Mouse (Mus musculus) large intestine, adult 2 months (tissue): ENCODE results near the gene Mafk. TPM values are rescaled to one million over a fixed set of nuclear protein-coding genes. Genes with fewer than 3 reads are reported as not detected.
A peak's percentile ranks its signal among the peaks of the same experiment; 100 is the strongest.
"Not testable (repeated sequence)": the region's sequence is repeated elsewhere in the genome, so short reads cannot be mapped to it uniquely, and the experiment has no call there.

Experiments
- DNase-seq: peaks from one replicate; pipeline ENCODE4 v3.0.0-alpha.2; 2012; ENCODE audit warnings: low read depth, low spot score
- WGBS: fragments of 180-500 bp; shearing (Covaris S2); methylation state at CpG from one replicate; pipeline ENCODE4 v1.1.7; 2018; 5-methylcytosine and 5-hydroxymethylcytosine counted together
- polyA plus RNA-seq: library from polyadenylated mRNA; depleted of rRNA; stranded (reverse); fragments of >200 nt; gene quantifications from 2 replicates; pipeline ENCODE4 v1.2.3, GENCODE M21; 2012; rRNA removed

The Mafk gene
- 30.4 and 33.6 TPM in 2 replicates for polyA plus RNA-seq

GRCm38 (mm10) chr5:139791227-139792158 is at the start of gene Mafk:
Mafk (plus strand) TSS chr5:139791513.
- DNase-seq = no peak
- WGBS = under 1% methylated on average over 92 of the region's 92 CpGs

GRCm38 (mm10) chr5:139742640-139743039 is 48.7 kb upstream of the Mafk start:
- WGBS = 22% methylated on average over 3 of the region's 3 CpGs
- DNase-seq = not testable (repeated sequence)

GRCm38 (mm10) chr5:139745771-139746170 is 45.5 kb upstream of the Mafk start:
- no peak for DNase-seq
- WGBS = 1% methylated on average over 3 of the region's 3 CpGs

- WGBS = 53% methylated on average over 16 of the region's 16 CpGs
- DNase-seq = no peak
These were observed 41.7 kb upstream of the Mafk start for GRCm38 (mm10) chr5:139749413-139750125.

GRCm38 (mm10) chr5:139750535-139750934 is 40.8 kb upstream of the Mafk start:
- no peak for DNase-seq

- WGBS = 23% methylated on average over 12 of the region's 12 CpGs
- no peak for DNase-seq
These were observed 36.6 kb upstream of the Mafk start for GRCm38 (mm10) chr5:139754753-139755152.

GRCm38 (mm10) chr5:139756135-139756534 is 35.2 kb upstream of the Mafk start:
- DNase-seq = no peak
- 84% methylated on average over 12 of the region's 12 CpGs for WGBS

- 98% methylated on average over 2 of the region's 2 CpGs for WGBS
- no peak for DNase-seq
These were observed 34.7 kb upstream of the Mafk start for GRCm38 (mm10) chr5:139756586-139756985.

- WGBS = 88% methylated on average over 16 of the region's 16 CpGs
- DNase-seq = no peak
These were observed 33.2 kb upstream of the Mafk start for GRCm38 (mm10) chr5:139758096-139758495.

GRCm38 (mm10) chr5:139764296-139764695 is 27.0 kb upstream of the Mafk start:
- WGBS = 77% methylated on average over 11 of the region's 11 CpGs
- no peak for DNase-seq

GRCm38 (mm10) chr5:139768216-139768615 is 23.1 kb upstream of the Mafk start:
- no peak for DNase-seq
- WGBS = 95% methylated on average over 8 of the region's 8 CpGs

GRCm38 (mm10) chr5:139775216-139775926 is 15.9 kb upstream of the Mafk start, which contains the start of gene Ints1:
Ints1 (minus strand) TSS chr5:139775674.
- DNase-seq = peak; percentile 94
- WGBS = under 1% methylated on average over 55 of the region's 55 CpGs

- 72% methylated on average over 5 of the region's 5 CpGs for WGBS
- no peak for DNase-seq
These were observed 14.3 kb upstream of the Mafk start for GRCm38 (mm10) chr5:139776966-139777365.

- 74% methylated on average over 8 of the region's 8 CpGs for WGBS
- no peak for DNase-seq
These were observed 9.9 kb upstream of the Mafk start for GRCm38 (mm10) chr5:139781406-139781805.

- WGBS = 49% methylated on average over 4 of the region's 4 CpGs
- no peak for DNase-seq
These were observed 1.8 kb upstream of the Mafk start for GRCm38 (mm10) chr5:139789466-139789865.

GRCm38 (mm10) chr5:139792159-139792775 is 954 bp downstream of the Mafk start:
- 5% methylated on average over 11 of the region's 11 CpGs for WGBS
- DNase-seq = no peak

- DNase-seq = no peak
- WGBS = 5% methylated on average over 3 of the region's 3 CpGs
These were observed 1.6 kb downstream of the Mafk start for GRCm38 (mm10) chr5:139792966-139793337.

GRCm38 (mm10) chr5:139793338-139794089 is 2.2 kb downstream of the Mafk start:
- 3% methylated on average over 11 of the region's 11 CpGs for WGBS
- DNase-seq = peak; percentile 88

- WGBS = 61% methylated on average over 5 of the region's 5 CpGs
- no peak for DNase-seq
These were observed 2.8 kb downstream of the Mafk start for GRCm38 (mm10) chr5:139794137-139794536.
